Mouse (Mus musculus): ENCODE measurements around the gene Efr3b.
"Not testable (repeated sequence)": the region's sequence is repeated elsewhere in the genome, so short reads cannot be mapped to it uniquely, and the experiment has no call there.

Efr3b gene

DNA sequence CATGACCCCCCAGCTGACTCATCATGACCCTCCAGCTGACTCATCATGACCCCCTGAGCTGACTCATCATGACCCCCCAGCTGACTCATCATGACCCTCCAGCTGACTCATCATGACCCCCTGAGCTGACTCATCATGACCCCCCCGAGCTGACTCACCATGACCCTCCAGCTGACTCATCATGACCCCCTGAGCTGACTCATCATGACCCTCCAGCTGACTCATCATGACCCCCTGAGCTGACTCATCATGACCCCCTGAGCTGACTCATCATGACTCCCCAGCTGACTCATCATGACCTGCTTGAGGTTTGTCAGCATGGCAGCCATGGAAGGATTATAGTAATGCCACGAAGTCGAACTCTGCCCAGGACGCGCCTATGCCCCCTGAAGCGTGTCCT is 65.5 kb downstream of the Efr3b start:
- DNase-seq = not testable (repeated sequence)

DNA sequence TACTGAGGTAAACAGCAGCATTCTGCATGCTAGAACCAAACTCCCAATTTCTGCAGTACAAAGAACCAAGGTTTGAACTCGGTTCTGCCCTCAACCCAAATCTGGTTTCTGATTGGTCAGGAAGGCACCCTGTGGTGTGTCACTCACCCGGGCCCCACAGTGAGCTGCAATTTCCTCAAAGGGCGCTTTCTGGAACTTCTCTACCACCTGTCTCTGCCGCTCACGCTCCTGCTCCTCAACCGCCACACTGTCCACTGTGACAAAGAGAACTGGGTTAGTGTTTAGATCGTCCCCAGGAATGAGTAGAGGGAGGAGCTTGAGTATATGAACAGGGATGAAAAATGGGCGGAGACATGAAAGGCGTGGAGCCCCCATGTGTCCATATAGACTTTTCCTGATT is 70.3 kb downstream of the Efr3b start:
- DNase-seq = no peak

DNA sequence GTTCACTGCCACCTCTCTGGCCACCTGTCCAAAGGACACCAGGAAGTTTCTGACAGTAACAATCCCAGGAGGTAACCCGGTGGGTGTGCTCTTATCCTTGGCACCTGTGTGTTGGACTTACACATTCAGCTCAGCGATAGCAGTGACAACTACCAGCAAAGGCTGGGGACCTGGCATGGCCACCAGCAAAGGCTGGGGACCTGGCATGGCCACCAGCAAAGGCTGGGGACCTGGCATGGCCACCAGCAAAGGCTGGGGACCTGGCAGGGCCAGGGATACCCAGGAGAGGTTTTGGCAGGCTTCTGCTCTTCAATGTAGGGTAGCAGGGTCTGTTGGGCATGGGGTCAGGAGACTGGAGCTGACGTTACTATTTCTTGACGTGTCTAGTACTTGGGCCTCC is 71.5 kb downstream of the Efr3b start:
- no peak for DNase-seq

DNA sequence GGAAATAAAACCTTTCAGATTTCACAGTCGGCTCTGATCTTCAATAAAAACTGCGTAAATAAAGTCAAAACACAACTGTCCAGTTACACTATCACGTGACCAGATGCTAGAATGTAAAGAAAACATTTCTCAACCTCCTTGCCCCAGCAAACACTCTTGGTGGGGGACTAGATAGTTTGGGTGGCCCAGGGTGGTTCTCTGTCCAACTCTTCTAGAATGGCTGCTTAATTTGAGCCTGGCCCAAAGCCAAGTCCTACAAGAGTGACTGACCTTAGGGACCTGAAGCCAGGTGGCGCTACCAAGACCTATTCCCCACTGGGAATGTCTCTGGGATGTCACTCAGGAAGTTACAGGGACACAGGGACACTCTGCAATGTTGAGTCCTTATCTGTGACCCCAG is 78.2 kb downstream of the Efr3b start:
- peak; percentile 29 to 45 for DNase-seq

DNA sequence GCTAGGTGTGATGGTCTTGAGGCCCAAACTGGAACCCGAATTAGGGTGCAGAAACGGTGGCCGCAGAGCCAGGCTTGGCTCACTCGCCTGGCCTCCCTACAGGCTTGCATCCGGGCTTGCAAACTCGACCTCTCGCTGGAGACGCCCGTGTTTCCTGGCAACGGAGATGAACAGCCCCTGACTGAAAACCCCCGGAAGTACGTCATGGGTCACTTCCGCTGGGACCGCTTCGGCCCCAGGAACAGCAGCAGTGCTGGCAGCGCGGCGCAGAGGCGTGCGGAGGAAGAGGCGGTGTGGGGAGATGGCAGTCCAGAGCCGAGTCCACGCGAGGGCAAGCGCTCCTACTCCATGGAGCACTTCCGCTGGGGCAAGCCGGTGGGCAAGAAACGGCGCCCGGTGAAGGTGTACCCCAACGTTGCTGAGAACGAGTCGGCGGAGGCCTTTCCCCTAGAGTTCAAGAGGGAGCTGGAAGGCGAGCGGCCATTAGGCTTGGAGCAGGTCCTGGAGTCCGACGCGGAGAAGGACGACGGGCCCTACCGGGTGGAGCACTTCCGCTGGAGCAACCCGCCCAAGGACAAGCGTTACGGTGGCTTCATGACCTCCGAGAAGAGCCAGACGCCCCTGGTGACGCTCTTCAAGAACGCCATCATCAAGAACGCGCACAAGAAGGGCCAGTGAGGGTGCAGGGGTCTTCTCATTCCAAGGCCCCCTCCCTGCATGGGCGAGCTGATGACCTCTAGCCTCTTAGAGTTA is 78.7 kb downstream of the Efr3b start:
- peak; percentile 87 to 94 for DNase-seq

DNA sequence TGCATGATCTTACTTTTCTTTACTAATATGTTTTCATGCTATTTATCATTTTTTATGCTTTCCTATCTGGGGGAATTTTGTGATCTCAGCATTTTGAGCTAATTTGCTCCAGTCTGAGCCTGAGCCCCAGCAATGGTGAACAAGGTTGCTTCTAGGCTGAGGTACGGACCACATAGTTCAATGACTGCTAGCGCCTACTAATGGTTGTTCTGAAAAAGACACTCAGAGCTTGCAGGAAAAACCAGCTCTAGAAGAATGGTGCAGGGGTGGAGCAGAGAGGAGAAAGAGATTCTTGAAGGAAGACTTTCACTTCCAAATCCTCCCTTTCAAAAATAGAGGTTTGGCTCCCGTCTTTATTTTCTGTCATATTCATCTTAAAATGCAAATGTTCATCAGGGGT is 82.4 kb downstream of the Efr3b start:
- DNase-seq = no peak

DNA sequence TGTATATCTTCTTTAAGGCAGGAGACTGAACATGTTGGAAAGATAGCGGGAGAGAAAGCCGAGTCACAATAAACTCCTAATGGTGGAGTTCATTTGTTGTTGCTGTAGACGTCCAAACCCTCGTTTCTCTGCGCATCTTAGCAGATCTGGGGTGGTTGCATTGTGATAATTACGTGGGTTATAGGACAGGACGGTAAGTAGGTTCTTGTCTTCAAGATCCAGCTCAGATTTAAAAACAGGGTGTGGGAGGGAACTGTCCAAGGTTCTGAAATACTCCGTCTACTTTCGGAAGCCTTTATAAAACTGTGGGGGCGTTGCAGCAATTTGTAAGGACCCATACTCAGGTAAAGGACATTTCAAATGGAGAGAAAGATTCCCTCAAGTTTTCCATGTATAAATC is 83.3 kb downstream of the Efr3b start:
- peak in 1 of 2 experiments; percentile 32 for DNase-seq

DNA sequence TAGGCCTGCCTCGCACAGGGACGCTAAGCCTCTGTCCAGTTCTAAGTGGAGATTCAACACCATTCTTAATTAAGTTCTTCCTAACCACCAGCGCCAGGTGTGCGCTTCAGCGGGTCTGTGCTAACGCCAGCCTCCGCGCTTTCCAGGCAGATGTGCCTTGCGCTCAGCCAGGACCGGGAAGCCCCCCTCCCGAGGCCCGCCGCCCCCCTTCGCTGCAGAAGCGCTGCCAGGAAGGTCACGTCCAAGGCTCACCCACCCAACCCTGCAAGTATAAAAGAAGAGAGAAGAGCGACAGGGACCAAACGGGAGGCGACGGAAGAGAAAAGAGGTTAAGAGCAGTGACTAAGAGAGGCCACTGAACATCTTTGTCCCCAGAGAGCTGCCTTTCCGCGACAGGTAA is 84.1 kb downstream of the Efr3b start, which contains the start of gene Pomc:
TSS of gene Pomc (plus strand) at position 301 of the 400 bp plus-strand sequence.
- no peak for DNase-seq

DNA sequence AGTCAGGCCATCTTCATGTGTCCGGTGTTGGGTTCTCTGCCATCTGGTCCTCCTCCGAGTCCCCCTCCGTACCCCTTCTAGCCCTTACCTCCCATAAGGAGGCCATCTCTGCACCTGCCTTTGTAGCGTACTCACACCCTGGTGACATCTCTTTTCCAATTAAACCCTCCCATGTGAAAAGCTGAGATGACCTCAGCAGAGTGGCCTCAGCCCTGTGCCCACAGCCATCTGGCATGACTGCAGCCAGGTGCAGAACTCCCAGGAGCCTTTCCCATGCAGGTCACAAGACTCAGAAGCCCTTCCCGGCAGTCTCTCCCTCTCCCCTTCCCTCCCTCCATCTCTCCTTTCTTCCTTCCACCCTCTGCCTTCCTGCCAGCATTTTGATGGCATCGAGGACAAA is 91.2 kb downstream of the Efr3b start:
- no peak for DNase-seq

DNA sequence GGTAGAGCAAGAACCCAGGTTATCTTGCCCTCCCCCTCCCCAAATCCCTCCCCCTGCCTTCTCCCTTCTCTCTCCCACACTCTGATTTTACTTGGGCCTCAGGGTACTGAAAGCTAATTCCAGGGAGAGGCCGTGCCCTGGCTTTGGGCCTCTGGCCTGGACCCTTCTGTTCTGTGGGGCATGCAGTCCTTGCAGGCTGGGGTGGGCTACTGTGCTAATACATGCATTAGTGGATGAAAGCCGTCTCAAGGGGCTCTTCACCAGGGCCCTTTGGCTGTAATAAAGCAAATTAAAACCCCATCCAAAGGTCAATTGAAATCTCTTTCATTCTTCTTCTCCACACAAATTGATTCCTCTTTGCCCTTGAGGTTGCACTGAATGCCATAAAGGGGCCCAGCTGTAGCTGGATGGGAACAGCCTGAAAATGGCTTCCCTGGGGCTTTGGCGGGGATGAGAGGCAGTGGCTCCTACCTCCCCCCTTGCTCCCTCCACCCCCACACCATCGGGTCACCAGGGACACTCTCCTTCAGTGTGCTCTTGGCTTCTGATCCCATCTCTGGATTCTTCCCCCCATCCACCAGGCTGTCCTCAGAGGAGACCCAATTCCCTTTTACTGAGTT is 94.2 kb downstream of the Efr3b start:
- DNase-seq = no peak

DNA sequence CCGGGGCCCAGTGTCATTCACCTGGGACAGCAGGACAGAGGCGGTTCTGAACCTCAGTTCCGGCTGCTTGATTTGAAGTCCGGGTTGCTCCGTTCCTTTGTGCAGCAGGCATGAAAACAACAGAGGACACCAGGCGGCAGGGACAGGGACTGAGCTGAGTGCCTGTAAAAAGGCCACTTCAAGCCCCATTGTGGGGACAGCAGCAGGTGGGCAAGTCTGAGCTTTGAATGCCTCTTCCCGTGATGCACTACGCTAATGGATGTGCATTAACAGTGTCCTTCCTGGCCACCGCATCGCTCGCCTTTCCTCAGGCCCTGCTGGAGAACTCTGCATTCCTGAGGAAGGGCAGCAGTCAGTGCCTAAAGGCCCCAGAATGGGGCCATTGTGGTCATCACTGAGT is 96.7 kb downstream of the Efr3b start:
- DNase-seq = no peak

DNA sequence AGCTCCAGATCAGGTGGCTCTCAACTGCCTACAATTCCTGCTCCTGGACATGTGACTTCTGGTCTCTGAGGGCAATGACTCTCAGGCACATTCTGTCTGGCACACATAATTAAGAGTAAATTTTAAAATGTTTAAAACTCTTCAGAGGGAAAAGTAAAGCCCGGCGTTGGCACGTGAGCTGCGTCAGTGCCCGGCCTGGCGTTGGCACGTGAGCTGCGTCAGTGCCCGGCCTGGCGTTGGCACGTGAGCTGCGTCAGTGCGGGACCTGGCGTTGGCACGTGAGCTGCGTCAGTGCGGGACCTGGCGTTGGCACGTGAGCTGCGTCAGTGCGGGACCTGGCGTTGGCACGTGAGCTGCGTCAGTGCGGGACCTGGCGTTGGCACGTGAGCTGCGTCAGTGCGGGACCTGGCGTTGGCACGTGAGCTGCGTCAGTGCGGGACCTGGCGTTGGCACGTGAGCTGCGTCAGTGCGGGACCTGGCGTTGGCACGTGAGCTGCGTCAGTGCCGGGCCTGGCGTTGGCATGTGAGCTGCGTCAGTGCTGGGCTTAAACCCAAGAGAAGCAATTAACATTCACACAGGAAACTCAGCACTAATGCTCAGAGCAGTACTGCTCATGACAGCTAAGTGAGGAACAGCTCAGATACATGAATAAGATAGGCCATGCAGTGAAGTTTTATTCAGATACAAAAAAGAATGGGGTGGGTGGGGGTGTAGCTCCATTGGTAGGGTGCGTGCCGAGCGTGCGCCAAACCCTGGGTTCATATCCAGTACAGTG is 108.4 kb downstream of the Efr3b start:
- DNase-seq = not testable (repeated sequence)

DNA sequence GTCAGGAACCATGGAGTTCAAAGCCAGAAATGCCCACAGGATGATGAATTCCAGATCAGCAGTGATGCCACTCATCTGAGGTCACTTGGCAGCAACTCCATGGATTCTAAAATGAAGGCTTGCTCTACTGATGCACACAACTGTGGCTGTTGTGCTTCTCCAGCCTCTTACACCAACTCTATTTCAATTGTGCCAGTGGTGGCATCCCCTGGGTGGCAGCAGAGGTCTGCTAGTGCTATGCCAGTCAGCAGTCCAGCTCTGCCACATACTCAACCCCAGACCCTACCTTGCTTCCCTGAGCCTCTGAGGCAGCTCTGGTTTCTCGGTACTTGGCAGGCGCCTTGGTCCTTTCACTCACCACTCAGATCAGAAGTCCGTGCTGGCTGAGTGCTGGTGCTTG is 109.9 kb downstream of the Efr3b start:
- no peak for DNase-seq

DNA sequence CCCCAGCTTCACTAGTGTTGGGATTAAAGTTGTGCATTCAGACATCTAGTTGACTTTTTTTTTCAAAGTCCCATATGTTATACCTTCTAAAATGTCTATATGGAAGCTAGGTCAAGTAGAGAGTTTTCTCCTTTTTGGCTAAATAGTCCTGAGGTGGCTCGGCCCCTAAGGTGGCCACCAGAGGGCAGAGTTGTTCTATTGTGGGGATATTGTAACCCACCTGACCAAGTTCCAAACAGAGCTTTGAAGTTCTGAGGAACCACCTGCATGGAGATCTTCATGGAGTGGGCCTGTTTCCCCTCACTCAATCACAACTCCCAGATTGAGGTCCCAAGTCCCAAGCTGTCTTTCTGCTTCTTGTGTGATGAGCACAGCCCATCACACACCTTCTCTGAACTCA is 112.6 kb downstream of the Efr3b start:
- DNase-seq = peak; percentile 66 to 88

DNA sequence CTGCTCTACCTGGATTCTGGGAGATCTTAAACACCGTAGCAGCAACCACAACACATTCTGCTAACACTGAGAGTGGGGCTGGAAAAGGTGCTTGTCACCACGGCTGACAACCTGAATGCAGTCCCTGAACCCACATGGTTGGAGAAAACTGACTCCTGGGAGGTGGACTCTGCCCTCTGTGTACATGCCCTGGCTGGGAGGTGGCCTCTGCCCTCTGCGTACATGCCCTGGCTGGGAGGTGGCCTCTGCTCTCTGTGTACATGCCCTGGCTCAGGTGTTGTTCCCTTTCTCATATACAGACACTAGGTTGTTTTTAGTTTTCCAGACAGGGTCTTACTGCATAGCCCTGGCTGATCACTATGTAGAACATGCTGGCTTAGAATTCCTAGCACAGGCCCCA is 119.3 kb downstream of the Efr3b start:
- no peak for DNase-seq

DNA sequence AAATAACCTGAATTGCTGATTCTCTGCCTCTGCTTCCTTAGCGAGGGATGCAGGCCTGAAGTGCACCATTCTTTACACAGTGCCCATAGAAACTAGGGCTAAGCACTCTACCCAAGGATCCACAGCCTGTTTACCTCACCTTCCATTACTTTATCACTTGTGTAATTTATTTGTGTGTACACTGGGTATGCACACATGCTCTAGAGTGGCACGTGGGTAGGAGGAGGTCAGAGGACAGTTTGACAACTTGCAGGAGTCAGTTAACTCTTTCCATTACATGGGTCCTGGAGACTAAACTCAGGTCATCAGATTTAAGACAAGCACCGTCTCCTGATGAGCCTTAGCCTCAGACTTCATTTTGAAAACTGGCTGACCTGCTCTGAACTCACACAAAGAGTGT is 120.1 kb downstream of the Efr3b start:
- DNase-seq = no peak

DNA sequence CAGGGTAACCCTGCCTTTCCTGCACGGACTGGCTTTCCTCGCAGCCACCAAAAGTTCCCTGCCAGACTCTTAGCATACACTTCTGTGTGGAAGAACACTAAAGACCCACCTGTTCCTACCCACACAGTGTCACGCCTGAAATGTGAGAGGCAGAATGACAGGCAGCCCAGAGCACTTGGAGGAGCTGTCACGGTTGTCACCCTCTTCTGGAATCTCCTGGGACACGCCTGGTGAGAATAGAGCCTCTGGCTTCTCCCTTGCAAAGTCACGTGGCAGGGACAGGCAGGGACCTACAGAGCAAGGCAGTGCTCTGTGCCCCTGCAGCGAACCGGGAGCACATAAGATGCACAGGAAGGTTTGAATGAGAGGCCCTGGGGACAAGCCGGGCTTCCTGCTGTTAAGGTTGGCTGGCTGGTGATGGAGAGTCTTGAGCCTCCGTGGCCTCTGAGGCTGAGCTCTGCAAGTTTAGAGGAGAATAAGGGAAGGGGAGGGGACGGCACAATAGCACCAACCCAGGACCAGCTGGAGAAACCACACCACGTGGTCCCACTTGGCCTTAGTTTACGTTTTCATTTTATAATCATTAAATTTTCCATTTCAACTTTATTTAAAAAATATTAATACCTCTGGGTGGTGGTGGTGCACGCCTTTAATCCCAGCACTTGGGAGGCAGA is 120.9 kb downstream of the Efr3b start:
- no peak for DNase-seq

DNA sequence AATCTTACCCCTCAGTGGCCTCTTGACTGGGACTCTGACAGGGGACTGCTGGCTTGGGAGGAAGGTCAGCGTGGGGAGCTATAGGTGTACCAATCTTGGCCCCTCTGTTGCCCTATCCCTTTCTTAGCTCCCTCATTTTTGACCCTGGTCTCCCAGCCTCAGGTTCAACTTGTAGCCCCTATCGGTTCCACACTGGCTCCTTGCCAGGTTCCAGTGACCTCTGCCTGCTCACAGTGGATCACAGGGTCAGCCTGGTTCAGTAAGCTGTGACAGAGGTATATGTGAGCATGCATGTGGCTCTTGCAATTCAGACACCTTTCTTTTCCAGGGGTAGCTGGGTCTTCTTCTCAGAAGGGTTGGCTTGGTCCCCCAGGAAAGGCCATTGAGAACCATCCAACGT is 122.9 kb downstream of the Efr3b start:
- DNase-seq = peak; percentile 42 to 62

Measured in kidney, postnatal 25 days (tissue).